Mouse (Mus musculus): ENCODE results near the gene Piezo1. TPM values are rescaled to one million over a fixed set of nuclear protein-coding genes. Genes with fewer than 3 reads are reported as not detected.

The Piezo1 gene
- polyA plus RNA-seq, 1 experiment, result 59.4 TPM

GRCm38 (mm10) chr8:122459990-122460389, 91.1 kb downstream of the Piezo1 start:
- Histone ChIP-seq H3K27ac (ENCODE audit: insufficient read depth, low read length) (no peak overlapping the region), H3K4me3 (ENCODE audit: low read depth, low read length) (peak overlapping the region; percentile 71), H3K9ac (ENCODE audit: low read depth, poor library complexity, severe bottlenecking) (peak overlapping the region; percentile 68), H3K36me3 (ENCODE audit: control insufficient read depth, insufficient read depth, low read length, poor library complexity, severe bottlenecking) (0 out of 2 replicates have a peak, but pooled peaks cover 4% of the 10 kb centered on the region), H3K9me3 (replicated peaks; ENCODE audit: control insufficient read depth, insufficient read depth, low read length, poor library complexity, severe bottlenecking) (no peaks in the 10 kb centered on the region), H3K4me1 (ENCODE audit: control insufficient read depth, insufficient read depth, low read length) (peaks cover 6% of the 10 kb centered on the region), H3K27me3 (ENCODE audit: control insufficient read depth, insufficient read depth, low read length, poor library complexity, severe bottlenecking) (no peaks in the 10 kb centered on the region)
- TF ChIP-seq POLR2A (IDR thresholded peaks at IDR 0.05; ENCODE audit: insufficient read depth, low read length) (no peak), CTCF (IDR thresholded peaks at IDR 0.05; ENCODE audit: low read depth, low read length) (no peak), EP300 (IDR thresholded peaks at IDR 0.05; ENCODE audit: insufficient read depth, low read depth, low read length) (no peak)

DNA sequence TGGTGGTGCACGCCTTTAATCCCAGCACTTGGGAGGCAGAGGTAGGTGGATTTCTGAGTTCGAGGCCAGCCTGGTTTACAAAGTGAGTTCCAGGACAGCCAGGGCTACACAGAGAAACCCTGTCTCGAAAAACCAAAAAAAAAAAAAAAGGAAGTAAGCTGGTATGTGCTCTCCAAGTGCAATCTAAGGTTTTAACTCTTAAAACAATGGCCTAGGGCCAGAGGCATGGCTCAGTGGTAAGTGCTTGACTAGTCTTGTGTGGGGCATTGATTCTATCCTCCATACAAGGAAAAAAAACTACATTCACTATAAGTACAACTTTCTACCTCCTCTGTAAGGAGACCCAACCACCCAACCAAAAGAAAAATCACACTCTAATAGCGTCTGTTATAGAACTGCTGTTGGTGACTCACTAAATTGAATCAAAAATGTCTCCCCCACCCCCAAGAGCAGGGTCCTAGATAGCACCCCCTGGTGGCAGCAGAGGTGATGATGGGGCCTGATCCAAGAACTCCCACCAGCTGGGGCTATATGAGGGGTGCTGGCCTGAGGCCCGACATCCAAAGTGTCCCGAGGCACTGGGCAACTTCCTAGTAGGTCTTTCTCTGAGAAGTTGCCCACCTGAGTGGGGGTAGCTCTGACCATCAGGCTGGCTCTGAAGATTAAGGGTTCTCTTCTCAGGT, 91.8 kb downstream of the Piezo1 start:
- peak overlapping the region; percentile 71 for H3K4me3 ChIP-seq (ENCODE audit: low read depth, low read length)
- no peak overlapping the region for H3K27ac ChIP-seq (ENCODE audit: insufficient read depth, low read length)
- 0 out of 2 replicates have a peak, but pooled peaks cover 5% of the 10 kb centered on the region for H3K36me3 ChIP-seq (ENCODE audit: control insufficient read depth, insufficient read depth, low read length, poor library complexity, severe bottlenecking)
- peak overlapping the region; percentile 68 for H3K9ac ChIP-seq (ENCODE audit: low read depth, poor library complexity, severe bottlenecking)
- H3K27me3 ChIP-seq (ENCODE audit: control insufficient read depth, insufficient read depth, low read length, poor library complexity, severe bottlenecking), result no peaks in the 10 kb centered on the region
- TF ChIP-seq POLR2A (IDR thresholded peaks at IDR 0.05; ENCODE audit: insufficient read depth, low read length) (no peak), CTCF (IDR thresholded peaks at IDR 0.05; ENCODE audit: low read depth, low read length) (peak; percentile 76)
- H3K9me3 ChIP-seq (replicated peaks; ENCODE audit: control insufficient read depth, insufficient read depth, low read length, poor library complexity, severe bottlenecking), result no peaks in the 10 kb centered on the region
- H3K4me1 ChIP-seq (ENCODE audit: control insufficient read depth, insufficient read depth, low read length), result peaks cover 6% of the 10 kb centered on the region

- Histone ChIP-seq H3K4me1 (ENCODE audit: control insufficient read depth, insufficient read depth, low read length) (no peaks in the 10 kb centered on the region), H3K27ac (ENCODE audit: insufficient read depth, low read length) (no peak overlapping the region), H3K36me3 (ENCODE audit: control insufficient read depth, insufficient read depth, low read length, poor library complexity, severe bottlenecking) (0 out of 2 replicates have a peak, but pooled peaks cover 5% of the 10 kb centered on the region), H3K27me3 (ENCODE audit: control insufficient read depth, insufficient read depth, low read length, poor library complexity, severe bottlenecking) (no peaks in the 10 kb centered on the region), H3K9ac (ENCODE audit: low read depth, poor library complexity, severe bottlenecking) (no peak overlapping the region), H3K4me3 (ENCODE audit: low read depth, low read length) (no peak overlapping the region), H3K9me3 (replicated peaks; ENCODE audit: control insufficient read depth, insufficient read depth, low read length, poor library complexity, severe bottlenecking) (no peaks in the 10 kb centered on the region)
- TF ChIP-seq CTCF (IDR thresholded peaks at IDR 0.05; ENCODE audit: low read depth, low read length) (no peak), POLR2A (IDR thresholded peaks at IDR 0.05; ENCODE audit: insufficient read depth, low read length) (no peak), EP300 (IDR thresholded peaks at IDR 0.05; ENCODE audit: insufficient read depth, low read depth, low read length) (no peak)
Measured at GRCm38 (mm10) chr8:122457171-122457570, 94.0 kb downstream of the Piezo1 start.

DNA sequence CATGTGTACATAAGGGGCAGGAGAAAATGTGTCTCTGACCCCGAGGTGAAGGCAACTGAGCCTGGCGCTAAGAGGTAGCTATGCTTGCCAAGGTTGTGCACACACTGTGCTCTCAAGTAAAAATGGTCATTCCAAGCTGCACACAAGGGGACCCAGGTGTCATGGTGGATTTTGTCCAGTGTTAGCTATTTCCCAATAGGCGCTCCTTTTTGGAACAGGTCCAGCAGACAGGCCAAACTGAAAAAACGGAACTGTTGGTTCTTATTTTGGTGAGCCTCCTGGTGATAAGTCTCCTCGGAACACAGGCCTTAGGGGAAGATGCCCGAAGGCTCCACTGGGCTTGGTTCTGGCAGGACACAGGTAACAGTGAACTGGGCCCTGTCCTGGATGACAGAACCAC, 96.7 kb downstream of the Piezo1 start:
- Histone ChIP-seq H3K4me1 (ENCODE audit: control insufficient read depth, insufficient read depth, low read length) (no peaks in the 10 kb centered on the region), H3K4me3 (ENCODE audit: low read depth, low read length) (no peak overlapping the region), H3K27ac (ENCODE audit: insufficient read depth, low read length) (no peak overlapping the region), H3K27me3 (ENCODE audit: control insufficient read depth, insufficient read depth, low read length, poor library complexity, severe bottlenecking) (no peaks in the 10 kb centered on the region), H3K9me3 (replicated peaks; ENCODE audit: control insufficient read depth, insufficient read depth, low read length, poor library complexity, severe bottlenecking) (no peaks in the 10 kb centered on the region), H3K36me3 (ENCODE audit: control insufficient read depth, insufficient read depth, low read length, poor library complexity, severe bottlenecking) (0 out of 2 replicates have a peak, but pooled peaks cover 5% of the 10 kb centered on the region), H3K9ac (ENCODE audit: low read depth, poor library complexity, severe bottlenecking) (no peak overlapping the region)
- TF ChIP-seq CTCF (IDR thresholded peaks at IDR 0.05; ENCODE audit: low read depth, low read length) (no peak), EP300 (IDR thresholded peaks at IDR 0.05; ENCODE audit: insufficient read depth, low read depth, low read length) (no peak), POLR2A (IDR thresholded peaks at IDR 0.05; ENCODE audit: insufficient read depth, low read length) (no peak)

- Histone ChIP-seq H3K9ac (ENCODE audit: low read depth, poor library complexity, severe bottlenecking) (no peak overlapping the region), H3K27me3 (ENCODE audit: control insufficient read depth, insufficient read depth, low read length, poor library complexity, severe bottlenecking) (no peaks in the 10 kb centered on the region), H3K4me1 (ENCODE audit: control insufficient read depth, insufficient read depth, low read length) (no peaks in the 10 kb centered on the region), H3K9me3 (replicated peaks; ENCODE audit: control insufficient read depth, insufficient read depth, low read length, poor library complexity, severe bottlenecking) (no peaks in the 10 kb centered on the region), H3K36me3 (ENCODE audit: control insufficient read depth, insufficient read depth, low read length, poor library complexity, severe bottlenecking) (0 out of 2 replicates have a peak, but pooled peaks cover 5% of the 10 kb centered on the region), H3K27ac (ENCODE audit: insufficient read depth, low read length) (no peak overlapping the region), H3K4me3 (ENCODE audit: low read depth, low read length) (no peak overlapping the region)
- TF ChIP-seq CTCF (IDR thresholded peaks at IDR 0.05; ENCODE audit: low read depth, low read length) (no peak), POLR2A (IDR thresholded peaks at IDR 0.05; ENCODE audit: insufficient read depth, low read length) (no peak), EP300 (IDR thresholded peaks at IDR 0.05; ENCODE audit: insufficient read depth, low read depth, low read length) (no peak)
Measured at GRCm38 (mm10) chr8:122452154-122452553, 99.0 kb downstream of the Piezo1 start.

DNA sequence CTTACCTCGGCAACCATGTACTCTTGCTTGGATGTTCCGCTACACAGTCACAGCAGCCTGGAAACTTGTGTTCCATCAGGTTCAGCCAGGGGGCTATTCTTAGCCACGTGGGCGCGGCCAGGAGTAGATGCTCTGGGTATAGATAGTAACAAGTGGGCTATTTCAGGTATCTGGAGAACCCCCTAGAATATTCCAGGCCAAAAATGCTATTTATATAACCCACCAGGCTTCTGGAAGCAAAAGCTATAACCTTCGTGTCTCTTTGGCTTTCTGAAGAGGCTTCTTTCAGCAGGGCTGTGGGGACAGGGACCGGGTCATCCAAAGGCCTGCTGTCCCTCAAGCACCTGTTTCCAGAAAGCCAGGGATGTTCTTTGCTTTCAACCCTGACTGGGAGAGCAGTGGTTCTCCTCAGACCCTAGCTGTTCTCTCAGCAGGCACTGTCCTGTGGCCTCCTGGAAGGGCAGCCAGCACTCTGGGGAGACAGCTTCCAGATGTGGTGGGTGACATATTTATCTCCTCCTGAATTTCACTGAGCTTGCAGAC, 99.9 kb downstream of the Piezo1 start:
- no peaks in the 10 kb centered on the region for H3K4me1 ChIP-seq (ENCODE audit: control insufficient read depth, insufficient read depth, low read length)
- H3K9ac ChIP-seq (ENCODE audit: low read depth, poor library complexity, severe bottlenecking), result no peak overlapping the region
- 0 out of 2 replicates have a peak, but pooled peaks cover 4% of the 10 kb centered on the region for H3K36me3 ChIP-seq (ENCODE audit: control insufficient read depth, insufficient read depth, low read length, poor library complexity, severe bottlenecking)
- no peak for TF ChIP-seq POLR2A (IDR thresholded peaks at IDR 0.05; ENCODE audit: insufficient read depth, low read length)
- TF ChIP-seq CTCF (IDR thresholded peaks at IDR 0.05; ENCODE audit: low read depth, low read length), result no peak
- TF ChIP-seq EP300 (IDR thresholded peaks at IDR 0.05; ENCODE audit: insufficient read depth, low read depth, low read length), result no peak
- H3K27me3 ChIP-seq (ENCODE audit: control insufficient read depth, insufficient read depth, low read length, poor library complexity, severe bottlenecking), result no peaks in the 10 kb centered on the region
- no peak overlapping the region for H3K27ac ChIP-seq (ENCODE audit: insufficient read depth, low read length)
- H3K9me3 ChIP-seq (replicated peaks; ENCODE audit: control insufficient read depth, insufficient read depth, low read length, poor library complexity, severe bottlenecking), result no peaks in the 10 kb centered on the region
- no peak overlapping the region for H3K4me3 ChIP-seq (ENCODE audit: low read depth, low read length)
